Mouse (Mus musculus): ENCODE data around the gene Frs2.
"Not testable (repeated sequence)": the region's sequence is repeated elsewhere in the genome, so short reads cannot be mapped to it uniquely, and the experiment has no call there.

The Frs2 gene

DNA sequence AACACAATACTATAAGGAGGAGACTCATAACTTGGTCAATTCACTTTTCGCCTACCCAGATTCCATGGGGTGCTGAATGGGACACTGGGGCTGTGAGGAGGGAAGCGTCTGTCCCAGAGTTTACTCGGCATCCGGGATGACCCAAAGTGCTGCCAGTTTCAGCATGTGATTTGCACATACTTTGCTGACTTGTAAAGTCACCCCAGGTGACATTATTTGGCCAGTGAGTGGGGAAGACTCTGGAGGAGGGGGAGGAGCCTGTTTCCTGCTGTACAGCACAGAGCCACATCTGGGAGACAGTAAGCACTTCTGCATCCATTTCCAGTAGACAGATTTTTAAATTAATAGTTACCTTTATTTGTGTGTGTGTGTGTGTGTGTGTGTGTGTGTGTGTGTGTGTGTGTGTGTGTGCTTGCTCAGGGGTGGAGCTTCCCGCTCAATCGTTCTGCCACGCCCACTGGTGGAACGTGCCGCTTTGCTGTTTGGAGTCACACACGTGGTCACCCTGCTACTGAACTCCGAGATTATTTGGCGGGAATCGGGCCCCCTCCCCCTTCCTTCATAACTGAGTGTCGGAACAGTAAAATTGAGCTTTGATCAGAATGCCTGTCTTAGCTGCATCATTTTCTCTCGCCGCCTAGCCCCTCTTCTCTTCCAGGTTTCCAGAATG lies 104.7 kb downstream of the Frs2 start:
- DNase-seq (ENCODE audit: low spot score in 2 of 2) = not testable (repeated sequence)

DNA sequence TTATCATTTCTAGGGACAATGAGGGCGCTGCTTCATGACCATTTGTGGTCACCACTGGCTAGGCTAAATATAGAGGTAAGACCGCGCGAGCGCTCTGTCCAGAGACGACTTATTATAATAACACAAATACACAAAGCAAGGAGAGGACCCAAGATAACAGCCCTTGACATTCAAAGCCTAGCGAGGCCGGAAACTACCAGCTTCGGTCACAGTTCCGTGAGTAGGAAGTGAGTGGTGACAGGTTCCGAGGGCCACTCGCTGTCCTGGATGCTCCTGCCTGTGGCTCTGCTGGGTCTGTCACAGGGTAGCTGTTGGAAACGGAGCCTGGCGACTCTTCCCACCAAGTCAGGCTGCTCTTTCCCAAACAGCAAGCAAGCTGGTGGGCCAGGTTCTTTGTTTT lies 106.0 kb downstream of the Frs2 start:
- no peak for DNase-seq (ENCODE audit: low spot score in 2 of 2)

DNA sequence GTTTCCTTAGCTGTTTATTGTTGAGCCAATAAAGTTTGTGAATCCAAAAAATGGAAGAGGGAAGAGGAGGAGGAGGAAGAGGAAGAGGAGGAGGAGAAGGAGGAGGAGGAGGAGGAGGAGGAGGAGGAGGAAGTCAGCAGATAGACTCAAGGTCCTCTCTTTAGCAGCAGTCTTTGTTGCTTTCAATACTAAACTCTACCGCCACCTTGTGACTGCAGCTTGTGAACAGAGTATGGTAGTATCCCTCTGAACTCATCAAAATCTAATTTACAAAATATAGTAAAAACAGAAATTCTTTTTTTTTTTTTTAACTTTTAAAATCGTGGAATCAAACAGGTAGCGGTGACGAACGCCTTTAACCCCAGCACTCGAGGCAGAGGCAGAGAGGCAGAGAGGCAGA lies 108.0 kb downstream of the Frs2 start:
- DNase-seq (ENCODE audit: low spot score in 2 of 2) = no peak

DNA sequence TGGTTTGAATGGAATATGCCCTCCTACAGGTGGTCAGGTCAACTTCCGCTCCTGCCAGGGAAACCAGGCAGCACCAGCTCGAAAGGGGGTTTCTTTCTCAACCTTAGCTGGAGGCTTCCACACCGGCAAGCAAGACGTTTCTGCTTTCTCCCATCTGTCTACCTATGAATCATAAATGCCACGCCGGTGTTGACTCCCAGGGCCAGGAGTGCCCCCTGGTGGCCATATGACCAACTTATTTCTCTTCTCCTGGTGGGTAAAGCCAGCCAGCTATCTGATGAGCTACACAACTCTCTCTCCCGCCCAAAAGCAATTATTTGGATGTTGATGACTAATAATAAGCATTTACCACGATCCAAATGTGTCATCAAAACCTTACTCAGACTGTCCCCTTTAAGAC lies 114.5 kb downstream of the Frs2 start:
- DNase-seq (ENCODE audit: low spot score in 2 of 2) = peak; percentile 74 to 83

DNA sequence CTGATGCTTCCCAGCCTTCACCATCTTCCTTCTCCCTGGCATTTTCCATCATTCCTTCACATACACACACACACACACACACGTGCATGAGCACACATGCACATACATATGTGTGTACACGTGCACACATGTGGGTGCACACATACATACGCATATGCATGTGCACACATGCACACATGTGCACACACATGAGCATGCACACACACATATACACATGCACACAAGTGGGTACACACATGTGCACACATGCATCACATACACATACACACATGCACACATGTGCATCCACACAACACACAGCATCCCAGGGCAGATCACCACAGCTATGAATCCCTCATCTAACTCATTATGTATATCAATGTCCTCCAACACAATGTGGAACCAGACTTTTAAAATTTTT lies 117.2 kb downstream of the Frs2 start:
- DNase-seq (ENCODE audit: low spot score in 2 of 2) = no peak

DNA sequence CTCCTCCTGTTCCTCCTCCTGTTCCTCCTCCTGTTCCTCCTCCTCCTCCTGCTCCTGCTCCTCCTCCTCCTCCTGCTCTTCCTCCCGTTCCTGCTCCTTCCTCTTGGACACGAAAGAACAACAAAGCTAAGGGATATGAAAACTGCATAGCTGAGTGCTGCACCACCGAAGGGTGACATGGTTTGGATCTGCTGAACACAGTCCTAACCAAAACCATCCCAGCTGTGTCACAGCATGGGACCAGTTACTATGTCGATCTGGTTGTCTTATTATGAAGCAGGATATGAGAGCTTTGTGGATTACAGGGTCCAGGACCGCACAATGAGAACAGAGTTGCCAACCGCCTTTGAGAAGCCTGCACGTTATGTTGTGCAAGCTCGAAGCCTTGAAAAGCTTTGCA lies 122.2 kb downstream of the Frs2 start:
- no peak for DNase-seq (ENCODE audit: low spot score in 2 of 2)

DNA sequence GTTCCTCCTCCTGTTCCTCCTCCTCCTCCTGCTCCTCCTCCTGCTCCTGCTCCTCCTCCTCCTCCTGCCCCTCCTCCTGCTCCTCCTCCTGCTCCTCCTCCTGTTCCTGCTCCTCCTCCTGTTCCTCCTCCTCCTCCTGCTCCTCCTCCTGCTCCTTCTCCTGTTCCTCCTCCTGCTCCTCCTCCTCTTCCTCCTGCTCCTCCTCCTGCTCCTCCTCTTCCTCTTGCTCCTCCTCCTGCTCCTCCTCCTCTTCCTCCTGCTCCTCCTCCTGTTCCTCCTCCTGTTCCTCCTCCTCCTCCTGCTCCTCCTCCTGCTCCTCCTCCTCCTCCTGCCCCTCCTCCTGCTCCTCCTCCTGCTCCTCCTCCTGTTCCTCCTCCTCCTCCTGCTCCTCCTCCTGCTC lies 122.6 kb downstream of the Frs2 start:
- not testable (repeated sequence) for DNase-seq (ENCODE audit: low spot score in 2 of 2)

DNA sequence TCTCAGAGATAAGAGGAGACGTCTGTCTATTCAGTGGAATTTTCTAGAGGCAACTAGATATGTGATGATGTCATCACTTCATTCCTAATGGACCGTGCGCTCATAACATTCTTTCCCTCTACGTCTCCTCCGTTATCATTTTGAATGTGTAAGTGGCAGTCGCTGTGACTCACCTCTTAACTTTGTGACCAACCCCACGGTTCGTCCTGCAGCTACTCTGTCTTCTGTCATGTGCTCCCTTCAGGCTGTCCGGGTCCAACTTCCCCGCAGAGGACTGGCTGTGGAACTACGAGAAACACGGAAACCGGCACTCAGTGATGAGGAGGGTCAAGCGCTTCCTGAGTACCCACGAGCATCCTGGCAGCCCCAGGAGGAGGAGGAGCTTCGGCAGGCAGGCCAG lies 124.6 kb downstream of the Frs2 start:
- no peak for DNase-seq (ENCODE audit: low spot score in 2 of 2)

DNA sequence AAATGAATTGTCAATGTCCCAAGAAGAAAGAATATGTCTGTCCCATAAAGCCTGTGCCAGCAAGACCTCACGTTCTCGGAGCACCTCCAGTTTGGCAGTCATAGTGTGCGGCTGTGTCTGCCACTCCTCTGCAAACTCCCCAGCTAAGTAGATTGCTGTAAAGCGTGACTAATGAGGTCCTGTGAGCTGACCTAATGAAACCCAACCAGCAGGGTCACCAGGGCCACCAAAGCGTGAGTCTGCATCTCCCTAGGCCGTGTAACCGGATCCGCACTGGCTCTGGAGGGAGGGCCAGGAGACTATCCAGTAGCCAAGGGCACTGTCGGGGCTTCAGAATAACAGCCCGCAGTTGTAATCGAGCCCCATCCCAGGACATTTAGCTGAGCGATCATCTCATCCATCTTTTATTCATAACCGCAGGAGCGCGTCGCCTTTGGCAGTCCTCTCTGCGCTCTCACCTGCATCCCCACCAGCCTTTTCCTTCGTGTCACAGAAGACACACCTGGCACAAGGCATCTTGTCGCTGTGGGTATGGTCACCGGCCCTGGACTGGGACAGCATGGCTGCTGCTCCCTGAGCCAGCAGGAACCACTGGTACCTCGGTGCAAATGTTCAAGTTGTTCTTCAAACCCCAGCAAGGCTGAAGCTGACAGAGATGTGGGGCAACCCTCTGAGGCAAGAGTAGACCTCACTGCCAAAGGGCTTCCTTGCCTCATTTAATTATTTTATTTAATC lies 127.1 kb downstream of the Frs2 start:
- no peak for DNase-seq (ENCODE audit: low spot score in 2 of 2)
